Mouse (Mus musculus): ENCODE data around the gene Lsm14a.
"Not testable (repeated sequence)": the region's sequence is repeated elsewhere in the genome, so short reads cannot be mapped to it uniquely, and the experiment has no call there.

Lsm14a gene

DNA sequence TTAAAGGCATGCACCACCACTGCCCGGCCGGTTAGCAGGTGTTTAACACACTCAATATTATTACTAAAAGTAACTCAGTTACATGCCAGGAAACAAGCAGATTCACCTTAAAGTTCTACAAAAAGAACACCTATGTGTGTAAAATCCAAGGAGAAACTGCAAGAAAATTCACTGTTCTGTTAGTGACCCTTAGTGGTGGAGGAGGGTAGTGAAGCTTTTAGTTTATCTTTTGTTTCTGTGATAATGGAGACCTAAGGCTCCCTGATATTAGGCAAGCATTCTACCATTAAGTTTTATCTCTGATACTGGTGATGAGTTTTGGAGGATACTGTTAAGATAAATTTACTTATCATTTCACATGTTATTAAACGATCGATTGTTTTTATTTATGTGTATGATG lies 37.5 kb downstream of the Lsm14a start:
- peak; percentile 16 for DNase-seq

DNA sequence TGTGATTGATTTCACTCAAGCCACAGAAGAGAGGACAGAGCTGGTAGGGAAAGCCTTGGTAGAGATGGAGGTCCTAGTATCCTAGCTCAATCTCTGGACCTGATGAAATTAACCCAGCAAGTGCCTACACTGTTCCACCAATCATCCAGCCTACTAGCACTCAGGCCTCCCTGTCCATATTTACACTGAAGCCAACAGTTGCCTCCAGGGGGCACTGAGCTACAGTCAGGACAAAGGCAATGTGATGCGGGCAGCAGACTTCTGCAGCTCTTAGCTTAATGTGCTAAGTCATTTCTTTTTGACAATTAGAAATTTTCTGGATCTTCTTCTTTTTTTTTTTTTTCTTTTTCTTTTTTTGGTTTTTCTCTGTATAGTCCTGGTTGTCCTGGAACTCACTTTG lies 41.1 kb downstream of the Lsm14a start:
- peak; percentile 26 for DNase-seq

- DNase-seq, result no peak
These were observed 42.9 kb downstream of the Lsm14a start for GRCm38 (mm10) chr7:34350166-34350565.

DNA sequence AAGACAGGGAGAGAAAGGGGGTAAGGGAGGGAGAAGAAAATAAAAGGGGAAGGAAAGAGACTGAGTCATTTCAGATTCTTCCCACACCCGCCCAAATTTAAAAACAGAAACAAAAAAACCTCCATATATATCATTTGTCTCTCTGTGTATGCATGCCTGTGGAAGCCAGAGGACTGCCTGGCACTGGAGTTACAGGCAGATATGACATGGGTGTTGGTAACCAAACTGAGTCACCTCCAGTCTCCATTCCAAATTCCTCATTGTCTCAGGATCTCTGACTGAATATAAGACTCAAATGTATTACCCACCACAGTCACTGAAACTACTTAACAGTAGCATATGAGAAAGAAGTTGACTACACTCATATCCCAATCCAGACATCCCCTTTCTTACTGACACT lies 45.1 kb downstream of the Lsm14a start:
- DNase-seq, result no peak

GRCm38 (mm10) chr7:34347041-34347440 lies 46.1 kb downstream of the Lsm14a start:
- no peak for DNase-seq

- no peak for DNase-seq
These were observed 46.6 kb downstream of the Lsm14a start for GRCm38 (mm10) chr7:34346505-34346904.

DNA sequence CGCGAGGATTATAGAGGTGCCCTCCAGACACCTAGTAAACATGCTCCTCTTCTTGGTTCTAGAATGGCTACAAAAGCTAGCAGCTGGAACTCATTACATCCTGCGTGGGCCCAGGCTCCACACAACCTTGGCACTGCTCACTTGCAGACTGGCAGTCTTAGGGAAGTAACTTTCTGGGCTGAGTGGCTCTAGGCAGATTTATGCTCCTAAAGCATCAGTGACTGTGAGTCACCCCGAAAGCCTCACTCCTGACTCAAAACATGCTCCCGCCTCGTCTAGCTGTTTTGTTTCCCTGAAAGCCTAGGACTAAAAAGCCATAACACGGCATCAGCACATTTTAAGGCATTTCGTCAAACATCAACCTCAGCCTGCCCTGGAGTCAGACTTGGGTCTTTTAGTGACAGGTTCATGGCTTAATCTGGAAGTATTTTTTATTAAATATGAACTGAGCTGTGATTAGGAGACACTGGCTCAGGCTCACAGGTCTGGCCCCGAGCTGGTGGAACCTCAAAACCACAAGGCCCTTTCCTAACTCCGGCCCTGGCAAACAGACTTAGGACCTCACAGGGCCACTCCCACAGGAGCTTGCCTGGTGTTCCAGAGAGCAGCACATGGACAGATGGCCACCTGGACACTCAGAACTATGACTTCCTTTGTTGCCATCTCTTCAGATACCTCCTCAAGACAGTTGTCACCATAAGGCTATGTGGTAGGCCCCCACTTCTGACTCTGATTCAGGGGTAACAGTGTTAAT lies 50.9 kb downstream of the Lsm14a start:
- no peak for DNase-seq

- no peak for DNase-seq
These were observed 52.3 kb downstream of the Lsm14a start for GRCm38 (mm10) chr7:34340841-34341240.

DNA sequence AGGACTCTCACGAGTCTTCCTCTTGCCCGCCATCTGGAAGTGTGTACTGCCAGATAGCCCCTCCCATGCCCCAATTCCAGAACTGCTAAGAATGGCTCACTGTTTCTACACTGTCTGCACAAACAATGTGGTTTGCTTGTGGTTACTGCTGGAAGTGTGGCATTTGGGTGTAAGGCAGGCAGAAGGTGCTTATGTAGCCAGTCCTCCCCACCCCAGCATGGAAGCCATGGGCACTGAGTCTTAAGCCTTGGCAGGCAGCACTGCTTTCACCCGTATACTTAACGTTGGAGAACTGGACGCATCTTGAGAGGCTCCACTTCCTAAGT lies 54.0 kb downstream of the Lsm14a start:
- no peak for DNase-seq

DNA sequence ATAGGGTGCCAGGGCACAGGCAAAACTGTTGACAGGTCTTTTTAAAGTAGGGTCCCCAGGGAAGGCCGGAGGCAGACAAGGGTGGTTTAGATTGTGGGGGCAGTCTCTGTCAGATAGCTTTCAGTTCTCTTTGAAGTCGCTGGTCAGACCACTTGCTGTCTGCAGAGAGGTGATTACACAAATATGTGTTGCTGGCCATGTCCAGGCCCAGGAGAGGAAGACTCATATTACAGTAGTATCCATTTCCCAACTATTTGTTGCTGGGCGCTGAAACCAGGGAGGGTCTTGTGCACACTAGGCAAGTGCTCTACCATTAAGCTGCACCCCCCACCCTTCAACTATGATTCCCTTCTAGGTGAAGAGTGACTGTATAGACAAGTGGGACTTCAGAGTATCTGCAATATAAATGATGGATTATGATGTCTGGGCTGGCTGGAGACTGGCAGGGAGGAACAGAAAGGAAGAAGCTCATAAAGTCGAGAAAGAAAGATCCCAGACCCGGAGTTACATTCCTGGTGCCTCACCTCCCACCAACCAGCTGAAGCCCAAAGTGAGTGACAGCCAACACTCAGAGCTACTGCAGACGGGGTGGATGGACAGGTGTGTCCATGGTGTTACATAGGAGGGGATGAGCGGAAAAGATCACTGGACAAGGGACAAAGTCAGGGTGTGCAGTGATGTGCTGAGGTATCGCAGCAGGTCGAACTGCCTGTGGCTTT lies 54.5 kb downstream of the Lsm14a start:
- DNase-seq, result no peak

DNA sequence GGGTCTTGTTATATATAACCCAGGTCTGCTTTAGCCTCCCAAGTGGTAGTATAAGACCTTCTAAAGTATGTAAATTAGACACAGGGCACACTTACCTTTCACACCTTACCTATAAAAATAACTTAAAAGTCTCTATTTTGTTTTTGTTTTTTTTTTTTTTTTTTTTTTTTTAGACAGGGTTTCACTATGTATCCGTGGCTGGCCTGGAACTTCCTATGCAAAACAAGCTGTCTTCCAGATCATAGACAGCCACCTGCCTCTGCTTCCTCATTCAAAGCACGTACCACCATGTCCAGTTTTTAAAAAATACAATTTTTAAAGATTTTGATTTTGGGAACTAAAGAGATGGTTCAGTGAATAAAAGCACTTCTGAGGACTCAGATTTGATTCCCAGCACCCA lies 55.8 kb downstream of the Lsm14a start:
- DNase-seq, result no peak

GRCm38 (mm10) chr7:34336545-34336944 lies 56.6 kb downstream of the Lsm14a start:
- not testable (repeated sequence) for DNase-seq

DNA sequence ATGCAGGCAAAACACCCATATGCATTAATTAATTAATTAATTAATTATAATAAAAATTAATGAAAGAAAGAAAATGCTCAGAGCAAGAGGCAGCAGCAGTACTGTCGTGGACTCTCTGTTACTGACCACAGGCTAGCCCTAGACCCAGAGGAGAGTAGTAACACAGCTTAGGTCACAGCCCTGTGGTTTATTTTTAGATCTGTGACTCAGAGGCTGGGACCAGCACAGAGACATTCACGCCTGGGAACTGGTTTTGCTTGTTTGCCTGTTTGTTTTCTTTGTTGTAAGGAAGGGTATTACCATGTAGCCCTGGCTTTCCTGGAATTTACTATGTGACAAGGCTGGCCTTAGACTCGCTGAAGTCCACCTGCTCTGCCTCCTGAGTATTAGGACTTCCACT lies 65.6 kb downstream of the Lsm14a start:
- DNase-seq, result peak; percentile 41

DNA sequence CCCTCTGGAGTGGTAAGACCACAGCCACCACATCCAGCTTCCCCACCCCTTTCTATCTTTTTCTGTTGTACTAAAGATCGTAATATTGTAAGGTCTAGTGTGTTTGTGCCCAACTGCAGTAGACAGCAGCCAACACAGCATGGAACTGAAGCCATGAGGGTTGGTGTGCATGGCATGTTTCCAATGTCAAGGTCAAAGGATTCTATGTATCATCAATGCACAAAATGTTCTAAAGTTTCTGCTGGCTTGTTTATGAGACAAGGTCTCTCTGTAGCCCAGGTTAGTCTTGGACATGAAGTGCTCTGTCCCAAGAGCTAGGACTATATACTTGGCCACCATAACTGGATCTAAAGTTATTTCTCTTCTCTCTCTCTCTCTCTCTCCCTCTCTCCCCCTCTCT lies 68.3 kb downstream of the Lsm14a start:
- no peak for DNase-seq

DNA sequence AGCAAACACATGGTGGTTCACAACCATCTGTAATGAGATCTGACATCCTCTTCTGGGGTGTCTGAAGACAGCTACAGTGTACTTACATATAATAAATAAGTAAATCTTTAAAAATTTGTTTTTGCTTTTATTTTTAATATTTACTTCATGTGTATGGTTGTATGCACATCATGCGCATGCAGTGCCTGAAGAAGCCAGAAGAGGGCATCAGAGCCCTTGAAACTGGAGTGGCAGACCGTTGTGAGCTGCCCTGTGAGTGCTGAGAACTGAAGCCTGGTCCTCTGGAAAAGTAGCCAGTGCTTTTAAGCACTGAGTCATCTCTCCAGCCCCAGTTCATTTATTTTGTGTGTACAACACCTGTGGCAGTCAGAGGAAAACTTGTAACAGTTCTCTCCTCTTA lies 69.1 kb downstream of the Lsm14a start:
- DNase-seq, result no peak

GRCm38 (mm10) chr7:34323351-34323750 lies 69.8 kb downstream of the Lsm14a start:
- DNase-seq, result peak; percentile 20

GRCm38 (mm10) chr7:34321958-34322357 lies 71.2 kb downstream of the Lsm14a start:
- DNase-seq, result no peak

- DNase-seq, result no peak
These were observed 72.0 kb downstream of the Lsm14a start for GRCm38 (mm10) chr7:34321119-34321518.

DNA sequence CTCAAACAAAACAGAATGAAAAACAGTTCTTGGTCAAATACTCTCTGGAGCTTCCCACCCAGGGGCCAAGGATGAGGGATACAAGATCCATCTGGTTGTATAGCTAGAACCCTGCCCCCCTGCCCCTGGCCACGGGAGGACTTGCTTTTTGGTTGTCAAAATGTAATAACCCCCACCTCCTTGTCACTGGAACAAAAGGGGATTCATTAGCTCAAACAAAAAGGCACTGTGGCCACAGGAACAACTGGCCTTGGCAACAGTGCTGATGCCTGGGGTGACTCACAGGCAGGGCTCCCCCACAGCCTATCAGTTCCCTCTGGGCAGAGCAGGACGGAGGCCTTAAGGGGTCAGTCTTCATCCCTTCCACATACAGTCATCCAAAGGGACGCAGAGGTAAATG lies 73.2 kb downstream of the Lsm14a start:
- DNase-seq, result peak; percentile 26

- peak; percentile 58 for DNase-seq
These were observed 74.0 kb downstream of the Lsm14a start for GRCm38 (mm10) chr7:34319123-34319522.

DNA sequence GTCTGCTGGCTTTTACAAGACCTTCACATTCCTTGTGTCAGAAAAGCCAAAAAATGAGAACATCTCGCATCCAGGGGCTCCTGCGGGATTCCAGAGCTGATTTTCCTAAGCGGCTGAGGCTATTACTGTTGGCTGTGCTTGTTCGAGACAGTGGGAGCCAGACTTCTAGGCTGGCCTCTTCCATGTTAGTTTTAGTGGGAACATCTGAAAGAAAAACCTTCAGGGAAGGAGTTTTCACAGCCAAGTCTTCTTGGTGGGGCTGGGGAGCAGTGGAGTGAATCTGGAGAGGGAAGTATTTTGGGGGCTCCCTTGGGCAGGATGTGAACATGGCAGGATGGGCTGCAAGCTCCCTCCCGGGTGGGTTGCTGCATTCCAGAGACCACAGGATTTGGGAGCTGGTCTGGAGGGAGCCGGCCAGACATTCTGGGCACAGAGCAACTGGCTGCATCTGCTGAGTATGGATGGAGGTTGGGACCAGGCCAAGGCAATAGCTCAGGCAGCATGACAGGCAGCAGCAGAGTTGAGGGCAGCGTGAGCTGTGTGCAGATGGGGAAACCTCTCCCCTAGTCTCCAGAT lies 75.1 kb downstream of the Lsm14a start:
- DNase-seq, result peak; percentile 55

DNA sequence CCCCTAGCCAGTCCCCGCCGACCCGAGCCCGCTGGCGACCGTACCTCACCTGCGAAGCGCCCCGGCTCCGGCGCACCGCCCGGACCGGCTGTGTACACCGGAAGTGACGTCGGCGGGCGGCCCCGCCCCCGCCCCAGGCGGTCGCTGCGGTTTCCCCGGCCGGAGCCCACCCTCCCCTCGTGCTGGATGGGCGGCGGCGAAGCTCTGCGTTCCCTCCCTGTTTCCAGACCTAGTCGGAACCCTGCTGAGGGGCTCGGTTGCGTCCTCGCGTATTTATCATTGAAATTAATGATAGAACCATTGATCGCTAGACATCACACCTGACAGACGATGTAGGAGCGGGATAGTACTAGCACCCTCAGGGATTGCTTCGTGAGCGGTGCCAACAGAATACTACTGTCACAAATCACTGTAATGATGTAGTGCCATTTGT lies 79.7 kb downstream of the Lsm14a start, which contains the start of gene 4931406P16Rik:
Gene 4931406P16Rik, minus strand, starts transcription at position 109 of the 433 bp plus-strand sequence.
- peak; percentile 94 for DNase-seq

- DNase-seq, result peak; percentile 85
These were observed 80.2 kb downstream of the Lsm14a start for GRCm38 (mm10) chr7:34312786-34313442.

Measured in kidney, postnatal 14 days (tissue).